Mouse (Mus musculus): ENCODE measurements around the gene Unk. TPM values are rescaled to one million over a fixed set of nuclear protein-coding genes. Genes with fewer than 3 reads are reported as not detected.

Unk gene
- 48.1 and 49.1 TPM in 2 replicates for polyA plus RNA-seq (2012; rRNA removed)

GRCm38 (mm10) chr11:116030088-116030897 is at the start of gene Unk:
TSS of gene Unk (plus strand) at chr11:116030322.
- DNase-seq, result peak; percentile 99
- no peaks in the 10 kb centered on the region for H3K27me3 ChIP-seq (ENCODE audit: control insufficient read depth, insufficient read depth, low read length)
- peak within 1 kb of the TSS; percentile 99 for H3K27ac ChIP-seq (ENCODE audit: insufficient read depth, low read length)
- TF ChIP-seq CTCF (IDR thresholded peaks at IDR 0.05; ENCODE audit: borderline replicate concordance, insufficient read depth, low read depth, low read length) (no peak), POLR2A (IDR thresholded peaks at IDR 0.05; ENCODE audit: borderline replicate concordance, insufficient read depth, low read length) (peak; percentile 72)
- H3K4me1 ChIP-seq (ENCODE audit: control insufficient read depth, insufficient read depth, low read length), result peaks cover 19% of the 10 kb centered on the region
- WGBS, result under 1% methylated on average over 66 of the region's 67 CpGs
- H3K4me3 ChIP-seq (replicated peaks; ENCODE audit: insufficient read depth, low read depth, low read length), result peak within 1 kb of the TSS; percentile 82

GRCm38 (mm10) chr11:115982472-115982871 is 47.6 kb upstream of the Unk start:
- H3K4me3 ChIP-seq (replicated peaks; ENCODE audit: insufficient read depth, low read depth, low read length), result no peak overlapping the region
- H3K27ac ChIP-seq (ENCODE audit: insufficient read depth, low read length), result no peak overlapping the region
- no peak for TF ChIP-seq POLR2A (IDR thresholded peaks at IDR 0.05; ENCODE audit: borderline replicate concordance, insufficient read depth, low read length)
- TF ChIP-seq CTCF (IDR thresholded peaks at IDR 0.05; ENCODE audit: borderline replicate concordance, insufficient read depth, low read depth, low read length), result no peak
- H3K27me3 ChIP-seq (ENCODE audit: control insufficient read depth, insufficient read depth, low read length), result no peaks in the 10 kb centered on the region
- DNase-seq, result peak; percentile 56 to 61
- peaks cover 21% of the 10 kb centered on the region for H3K4me1 ChIP-seq (ENCODE audit: control insufficient read depth, insufficient read depth, low read length)
- WGBS, result 17% methylated on average over 15 of the region's 15 CpGs

- Histone ChIP-seq H3K4me3 (replicated peaks; ENCODE audit: insufficient read depth, low read depth, low read length) (no peak overlapping the region), H3K27ac (ENCODE audit: insufficient read depth, low read length) (no peak overlapping the region), H3K27me3 (ENCODE audit: control insufficient read depth, insufficient read depth, low read length) (no peaks in the 10 kb centered on the region), H3K4me1 (ENCODE audit: control insufficient read depth, insufficient read depth, low read length) (peaks cover 21% of the 10 kb centered on the region)
- TF ChIP-seq POLR2A (IDR thresholded peaks at IDR 0.05; ENCODE audit: borderline replicate concordance, insufficient read depth, low read length) (no peak), CTCF (IDR thresholded peaks at IDR 0.05; ENCODE audit: borderline replicate concordance, insufficient read depth, low read depth, low read length) (no peak)
- peak in 1 of 2 experiments; percentile 42 for DNase-seq
- WGBS, result 39% methylated on average over 8 of the region's 8 CpGs
These were observed 46.8 kb upstream of the Unk start for GRCm38 (mm10) chr11:115983291-115983690.

- TF ChIP-seq CTCF (IDR thresholded peaks at IDR 0.05; ENCODE audit: borderline replicate concordance, insufficient read depth, low read depth, low read length) (no peak), POLR2A (IDR thresholded peaks at IDR 0.05; ENCODE audit: borderline replicate concordance, insufficient read depth, low read length) (no peak)
- no peak overlapping the region for H3K27ac ChIP-seq (ENCODE audit: insufficient read depth, low read length)
- H3K27me3 ChIP-seq (ENCODE audit: control insufficient read depth, insufficient read depth, low read length), result no peaks in the 10 kb centered on the region
- no peak for DNase-seq
- 50% methylated on average over 15 of the region's 15 CpGs for WGBS
- H3K4me1 ChIP-seq (ENCODE audit: control insufficient read depth, insufficient read depth, low read length), result no peaks in the 10 kb centered on the region
- no peak overlapping the region for H3K4me3 ChIP-seq (replicated peaks; ENCODE audit: insufficient read depth, low read depth, low read length)
These were observed 40.4 kb upstream of the Unk start for GRCm38 (mm10) chr11:115989686-115990085.

- Histone ChIP-seq H3K27ac (ENCODE audit: insufficient read depth, low read length) (no peak overlapping the region), H3K4me1 (ENCODE audit: control insufficient read depth, insufficient read depth, low read length) (no peaks in the 10 kb centered on the region), H3K4me3 (replicated peaks; ENCODE audit: insufficient read depth, low read depth, low read length) (no peak overlapping the region), H3K27me3 (ENCODE audit: control insufficient read depth, insufficient read depth, low read length) (no peaks in the 10 kb centered on the region)
- no peak for DNase-seq
- no peak for TF ChIP-seq CTCF (IDR thresholded peaks at IDR 0.05; ENCODE audit: borderline replicate concordance, insufficient read depth, low read depth, low read length)
- 62% methylated on average over 4 of the region's 4 CpGs for WGBS
These were observed 38.0 kb upstream of the Unk start for GRCm38 (mm10) chr11:115992098-115992497.

GRCm38 (mm10) chr11:115995256-115995655 is 34.9 kb upstream of the Unk start:
- no peaks in the 10 kb centered on the region for H3K27me3 ChIP-seq (ENCODE audit: control insufficient read depth, insufficient read depth, low read length)
- no peak overlapping the region for H3K4me3 ChIP-seq (replicated peaks; ENCODE audit: insufficient read depth, low read depth, low read length)
- 79% methylated on average over 3 of the region's 3 CpGs for WGBS
- no peak for DNase-seq
- peaks cover 10% of the 10 kb centered on the region; the same call in 1 of the 2 replicates for H3K4me1 ChIP-seq (ENCODE audit: control insufficient read depth, insufficient read depth, low read length)
- TF ChIP-seq POLR2A (IDR thresholded peaks at IDR 0.05; ENCODE audit: borderline replicate concordance, insufficient read depth, low read length) (no peak), CTCF (IDR thresholded peaks at IDR 0.05; ENCODE audit: borderline replicate concordance, insufficient read depth, low read depth, low read length) (no peak)
- H3K27ac ChIP-seq (ENCODE audit: insufficient read depth, low read length), result no peak overlapping the region

- H3K4me3 ChIP-seq (replicated peaks; ENCODE audit: insufficient read depth, low read depth, low read length), result no peak overlapping the region
- TF ChIP-seq POLR2A (IDR thresholded peaks at IDR 0.05; ENCODE audit: borderline replicate concordance, insufficient read depth, low read length), result no peak
- TF ChIP-seq CTCF (IDR thresholded peaks at IDR 0.05; ENCODE audit: borderline replicate concordance, insufficient read depth, low read depth, low read length), result no peak
- peak in 1 of 2 experiments; percentile 0 for DNase-seq
- WGBS, result 85% methylated on average over 4 of the region's 4 CpGs
- no peak overlapping the region for H3K27ac ChIP-seq (ENCODE audit: insufficient read depth, low read length)
- H3K27me3 ChIP-seq (ENCODE audit: control insufficient read depth, insufficient read depth, low read length), result no peaks in the 10 kb centered on the region
- peaks cover 10% of the 10 kb centered on the region; the same call in 1 of the 2 replicates for H3K4me1 ChIP-seq (ENCODE audit: control insufficient read depth, insufficient read depth, low read length)
These were observed 33.1 kb upstream of the Unk start for GRCm38 (mm10) chr11:115997047-115997446.

- 32% methylated on average over 5 of the region's 5 CpGs for WGBS
- Histone ChIP-seq H3K27me3 (ENCODE audit: control insufficient read depth, insufficient read depth, low read length) (no peaks in the 10 kb centered on the region), H3K4me1 (ENCODE audit: control insufficient read depth, insufficient read depth, low read length) (peaks cover 10% of the 10 kb centered on the region; the same call in 1 of the 2 replicates), H3K4me3 (replicated peaks; ENCODE audit: insufficient read depth, low read depth, low read length) (no peak overlapping the region), H3K27ac (ENCODE audit: insufficient read depth, low read length) (no peak overlapping the region)
- DNase-seq, result peak in 1 of 2 experiments; percentile 55
- TF ChIP-seq POLR2A (IDR thresholded peaks at IDR 0.05; ENCODE audit: borderline replicate concordance, insufficient read depth, low read length) (no peak), CTCF (IDR thresholded peaks at IDR 0.05; ENCODE audit: borderline replicate concordance, insufficient read depth, low read depth, low read length) (no peak)
These were observed 32.5 kb upstream of the Unk start for GRCm38 (mm10) chr11:115997662-115998061.

All from cerebellum, adult 2 months (tissue).